Mouse (Mus musculus) ES-E14 (cell line): Measurements from ENCODE around the gene Smarcd3. TPM values are rescaled to one million over a fixed set of nuclear protein-coding genes. Genes with fewer than 3 reads are reported as not detected.

Source experiments
- DNase-seq: peaks from one replicate; pipeline ENCODE4 v3.0.0-alpha.2; 2013; ENCODE audit warnings: low read depth, low spot score
- H3K27ac ChIP-seq: 2 replicates; pipeline ENCODE4 v1.5.1; 2012; ENCODE audit warnings: low read depth, mild to moderate bottlenecking, low read length, moderate library complexity, mixed read lengths; ENCODE audit not compliant: poor library complexity, insufficient read depth, severe bottlenecking
- H3K36me3 ChIP-seq: 2 replicates; pipeline ENCODE4 v1.6.1; 2012; ENCODE audit warnings: mild to moderate bottlenecking, low read length, moderate library complexity, mixed read lengths; ENCODE audit not compliant: control insufficient read depth, poor library complexity, insufficient read depth, severe bottlenecking
- H3K4me1 ChIP-seq, 2 experiments: fragments of 150-350 bp in 1 of 2; sonication (generic) in 1 of 2; 2 replicates each; pipeline ENCODE4 v1.6.1; 2012; ENCODE audit warnings: low read length in 2 of 2, mild to moderate bottlenecking in 1 of 2, mixed read lengths in 1 of 2; ENCODE audit not compliant: control insufficient read depth in 2 of 2, insufficient read depth in 2 of 2, poor library complexity in 1 of 2
- H3K4me3 ChIP-seq, 2 experiments: fragments of 150-350 bp in 1 of 2; sonication (generic) in 1 of 2; 2 replicates each; pipeline ENCODE4 v1.5.1; 2012; ENCODE audit warnings: low read length in 2 of 2, low read depth in 1 of 2, mild to moderate bottlenecking in 1 of 2, mixed read lengths in 1 of 2; ENCODE audit not compliant: insufficient read depth in 1 of 2, poor library complexity in 1 of 2, severe bottlenecking in 1 of 2
- H3K9ac ChIP-seq: 2 replicates; pipeline ENCODE4 v1.6.1; 2012; ENCODE audit warnings: low read depth, mild to moderate bottlenecking, low read length, mixed read lengths; ENCODE audit not compliant: poor library complexity, insufficient read depth, severe bottlenecking
- H3K9me3 ChIP-seq: fragments of 150-350 bp; sonication (generic); 2 replicates; pipeline ENCODE4 v1.6.1; 2012; ENCODE audit warnings: low read depth, mild to moderate bottlenecking, low read length; ENCODE audit not compliant: control insufficient read depth, insufficient read depth
- CHD2 ChIP-seq: IDR thresholded peaks from 2 replicates; pipeline ENCODE4 v1.6.1; 2014; ENCODE audit warnings: mild to moderate bottlenecking, low read depth, low read length, inconsistent platforms
- HCFC1 ChIP-seq: IDR thresholded peaks from 2 replicates; pipeline ENCODE4 v1.6.1; 2012; ENCODE audit warnings: low read length, inconsistent platforms, borderline replicate concordance; ENCODE audit not compliant: insufficient read depth
- MAFK ChIP-seq: IDR thresholded peaks from 2 replicates; pipeline ENCODE4 v1.6.1; 2014; ENCODE audit warnings: mild to moderate bottlenecking, low read depth, low read length, inconsistent platforms; ENCODE audit not compliant: insufficient read depth
- ZC3H11A ChIP-seq: IDR thresholded peaks from 2 replicates; pipeline ENCODE4 v1.6.1; 2012; ENCODE audit warnings: low read depth, mild to moderate bottlenecking, inconsistent platforms, low read length, borderline replicate concordance
- ZNF384 ChIP-seq: IDR thresholded peaks from 2 replicates; pipeline ENCODE4 v1.6.1; 2012; ENCODE audit warnings: low read depth, low read length, inconsistent platforms
- in situ Hi-C, 2 experiments: fragments of 600-800 bp; cut with MboI; formaldehyde crosslinking; loops; one replicate each; pipeline ENCODE4 v1.15.1; 2025; ENCODE audit warnings: low sequenced_read_pairs in 2 of 2, inconsistent platforms in 1 of 2; ENCODE audit not compliant: unreplicated experiment in 2 of 2
- total RNA-seq: library from RNA; depleted of rRNA; stranded (reverse); fragments of 300-350 nt; gene quantifications from 2 replicates; pipeline ENCODE4 v1.2.3, GENCODE M21; 2012

Smarcd3 gene
- total RNA-seq, 1 experiment: 4.9 TPM

DNA sequence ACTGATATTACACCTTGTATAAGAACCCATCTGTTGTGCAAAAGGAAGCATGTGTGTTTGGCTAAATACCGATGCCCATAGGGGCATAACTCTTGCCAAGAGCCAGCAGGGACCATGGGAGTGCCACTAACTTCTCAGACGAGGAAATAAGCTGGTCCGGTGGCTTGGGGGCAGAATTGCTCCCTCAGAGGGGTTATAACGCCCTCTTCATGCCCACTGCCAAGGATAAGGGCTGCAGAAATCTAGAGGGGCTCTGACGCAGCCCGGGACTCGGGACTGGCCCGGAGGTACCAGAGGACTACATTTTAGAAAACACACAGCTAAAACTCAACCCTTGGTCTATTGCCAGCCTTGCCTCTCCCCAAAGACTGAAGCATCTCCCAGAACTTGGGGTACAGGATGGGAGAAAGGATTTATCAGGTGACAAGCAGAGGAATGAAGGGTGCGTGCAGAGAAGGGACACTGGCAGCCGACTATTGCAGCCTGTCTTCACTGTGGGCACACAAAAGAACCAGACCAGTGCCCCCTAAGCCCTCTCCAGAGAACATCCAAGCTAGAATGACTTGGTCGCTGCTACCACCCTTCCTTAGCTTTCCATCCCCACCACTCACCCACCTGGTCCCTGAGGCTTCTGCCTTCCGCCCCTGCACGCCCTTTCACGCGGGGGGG lies 26.2 kb downstream of the Smarcd3 start:
- Histone ChIP-seq H3K4me1 (peaks cover 4 to 13% of the 10 kb centered on the region in 2 experiments; a peak in 3 of 4 replicates), H3K4me3 (peak overlapping the region; percentile 60 to 66), H3K9ac (peak overlapping the region; percentile 55), H3K27ac (no peak overlapping the region), H3K9me3 (no peaks in the 10 kb centered on the region), H3K36me3 (no peaks in the 10 kb centered on the region)
- TF ChIP-seq HCFC1 (no peak), ZC3H11A (no peak), CHD2 (no peak), ZNF384 (no peak), MAFK (no peak)
- DNase-seq: no peak
- in situ Hi-C loops: no loop called here

- peak; percentile 82 for DNase-seq
- 0 out of 2 replicates have a peak, but pooled peaks have one; percentile 21 for TF ChIP-seq MAFK
- TF ChIP-seq HCFC1: no peak
- peak; percentile 58; the same call in 1 of the 2 replicates for TF ChIP-seq ZC3H11A
- TF ChIP-seq ZNF384: peak; percentile 97
- no peak overlapping the region for H3K9ac ChIP-seq
- no peaks in the 10 kb centered on the region for H3K9me3 ChIP-seq
- in situ Hi-C loops: no loop called here
- no peak overlapping the region for H3K4me3 ChIP-seq
- peaks cover 4 to 17% of the 10 kb centered on the region in 2 experiments; a peak in 3 of 4 replicates for H3K4me1 ChIP-seq
- no peak overlapping the region for H3K27ac ChIP-seq
- H3K36me3 ChIP-seq: no peaks in the 10 kb centered on the region
These were observed 26.9 kb downstream of the Smarcd3 start for GRCm38 (mm10) chr5:24597221-24597728.

GRCm38 (mm10) chr5:24596519-24597171 lies 27.6 kb downstream of the Smarcd3 start:
- Histone ChIP-seq H3K9me3 (no peaks in the 10 kb centered on the region), H3K4me3 (no peak overlapping the region), H3K4me1 (peaks cover 4 to 18% of the 10 kb centered on the region in 2 experiments; a peak in 3 of 4 replicates), H3K9ac (no peak overlapping the region), H3K36me3 (no peaks in the 10 kb centered on the region), H3K27ac (no peak overlapping the region)
- in situ Hi-C loops: no loop called here
- no peak for DNase-seq
- TF ChIP-seq HCFC1: no peak
- no peak for TF ChIP-seq MAFK
- no peak for TF ChIP-seq ZNF384
- no peak for TF ChIP-seq CHD2
- TF ChIP-seq ZC3H11A: no peak

DNA sequence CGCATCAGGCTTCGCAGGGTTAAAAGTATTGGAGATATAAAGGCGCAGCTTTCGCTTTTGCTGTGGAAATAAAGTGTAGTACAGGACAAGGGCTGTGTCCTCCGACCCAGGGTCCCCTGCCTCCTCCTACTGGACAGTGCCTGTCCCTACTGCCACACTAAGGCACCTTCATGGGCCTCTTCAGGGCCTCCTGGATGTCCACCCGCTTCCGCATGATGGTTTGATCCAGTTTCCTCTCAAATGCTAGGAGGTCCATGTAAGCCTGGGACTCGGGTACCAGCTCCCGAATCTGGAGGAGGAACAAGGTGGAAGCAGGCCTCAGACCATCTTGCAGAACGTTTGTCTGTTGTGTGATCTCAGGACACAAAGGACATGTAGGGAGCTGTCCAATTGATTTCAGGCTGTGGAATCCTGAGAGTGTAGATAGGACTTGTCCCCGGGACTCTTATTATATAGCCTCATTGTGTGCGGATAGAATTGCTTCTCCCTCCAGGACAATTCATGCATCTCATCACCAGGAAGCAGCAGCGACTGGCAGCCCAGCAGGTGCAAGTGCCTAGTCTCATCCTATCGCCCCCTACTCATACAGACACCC lies 28.3 kb downstream of the Smarcd3 start:
- TF ChIP-seq HCFC1 (no peak), ZC3H11A (no peak), CHD2 (no peak), ZNF384 (no peak), MAFK (no peak)
- Histone ChIP-seq H3K9me3 (no peaks in the 10 kb centered on the region), H3K36me3 (no peaks in the 10 kb centered on the region), H3K9ac (no peak overlapping the region), H3K4me1 (peaks cover 6 to 23% of the 10 kb centered on the region in 2 experiments; a peak in 3 of 4 replicates), H3K4me3 (no peak overlapping the region), H3K27ac (no peak overlapping the region)
- in situ Hi-C loops: no loop called here
- no peak for DNase-seq
